Mouse (Mus musculus): Measurements from ENCODE around the gene Pkn2.

DNA sequence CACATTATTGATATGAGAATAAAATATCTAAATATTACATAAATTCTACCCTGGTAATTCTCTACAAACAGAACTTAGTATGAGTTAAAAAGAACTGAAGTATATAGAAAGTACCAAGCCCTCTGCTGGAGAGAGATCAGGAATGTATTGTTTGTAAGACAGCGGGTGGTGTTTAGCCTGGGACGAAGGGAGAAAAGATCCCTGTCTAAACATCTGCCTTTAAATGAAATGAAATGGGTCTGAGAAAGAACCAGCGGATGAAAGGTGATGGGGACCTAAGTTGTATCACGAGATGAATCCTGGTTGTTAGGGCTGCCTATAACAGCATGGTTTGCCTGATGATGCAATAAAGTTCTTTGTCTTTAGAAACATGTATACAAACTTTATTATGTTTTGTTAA lies 41.8 kb downstream of the Pkn2 start:
- TF ChIP-seq CTCF (IDR thresholded peaks at IDR 0.05) (no peak), EP300 (IDR thresholded peaks at IDR 0.05; ENCODE audit: insufficient read depth, low read depth, low read length) (no peak), POLR2A (IDR thresholded peaks at IDR 0.05; ENCODE audit: insufficient read depth, low read depth, low read length) (no peak)
